ENCODE assay signal across 24 mouse cellular contexts in genomic region chrX:77568013-77568412, GRCm38 (mm10). TPM values are rescaled to one million over a fixed set of nuclear protein-coding genes. Genes with fewer than 3 reads are reported as not detected.
A peak's percentile ranks its signal among the peaks of the same experiment; 100 is the strongest.
DNase-seq lines count a peak whose midpoint lies in the region; ATAC-seq lines count a peak whose summit lies in the region.
"Had no signal": no experiment of that assay in that cellular context is flagged by ENCODE, and none has a peak within 500 bp of the region (broad histone marks: within the 10 kb centered on the region; RNA-seq: fewer than 3 reads in every experiment).

No protein-coding gene starts in this region.

- no peak for ATAC-seq in hindbrain, embryonic 11.5 days (ENCODE audit: low FRiP score)
- ATAC-seq: forebrain, embryonic 14.5 days; forebrain, embryonic 16.5 days; Patski had no signal

- no peak overlapping the region for H3K27ac ChIP-seq in hindbrain, embryonic 11.5 days (ENCODE audit: low read depth, low read length)
- H3K27ac ChIP-seq: embryonic facial prominence, embryonic 13.5 days; embryonic facial prominence, embryonic 15.5 days; forebrain, embryonic 10.5 days; forebrain, embryonic 12.5 days had no signal

- no peak overlapping the region for H3K4me3 ChIP-seq in hindbrain, embryonic 11.5 days (ENCODE audit: low read depth, low read length)
- H3K4me3 ChIP-seq: embryonic facial prominence, embryonic 13.5 days; embryonic facial prominence, embryonic 15.5 days; erythroblast, embryonic 14.5 days; forebrain, embryonic 10.5 days; forebrain, embryonic 12.5 days had no signal

- H3K4me2 ChIP-seq in hindbrain, embryonic 11.5 days (replicated peaks; ENCODE audit: low read depth, low read length), result no peak overlapping the region
- H3K4me2 ChIP-seq: embryonic facial prominence, embryonic 13.5 days; embryonic facial prominence, embryonic 15.5 days; forebrain, embryonic 12.5 days had no signal

- DNase-seq in ES-CJ7 (ENCODE audit: low read depth, low spot score), result peak; percentile 91
- peak; percentile 94 for DNase-seq in R1 (ENCODE audit: low read depth, low spot score)
- DNase-seq in ZHBTc4 (ENCODE audit: low read depth, low spot score), result peak; percentile 88
- DNase-seq in adrenal gland, postnatal 36 days, result no peak
- no peak for DNase-seq in cerebellum, postnatal 14 days
- no peak for DNase-seq in hindbrain, embryonic 11.5 days (ENCODE audit: low spot score)
- DNase-seq: adrenal gland, adult 2 months; adrenal gland, postnatal 10 days; adrenal gland, postnatal 25 days; cerebellum, adult 11 months; cerebellum, adult 18-20 months; cerebellum, adult 9-10 months; cerebellum, postnatal 10 days; cerebellum, postnatal 36 days; embryo, embryonic 11 days had no signal

- H3K9ac ChIP-seq in hindbrain, embryonic 11.5 days (ENCODE audit: low read depth, low read length), result no peak overlapping the region
- H3K9ac ChIP-seq: embryonic facial prominence, embryonic 13.5 days; embryonic facial prominence, embryonic 15.5 days; forebrain, embryonic 12.5 days had no signal

- no peaks in the 10 kb centered on the region for H3K27me3 ChIP-seq in hindbrain, embryonic 11.5 days (ENCODE audit: control insufficient read depth, insufficient read depth, low read length)
- H3K27me3 ChIP-seq: embryonic facial prominence, embryonic 13.5 days; embryonic facial prominence, embryonic 15.5 days; forebrain, embryonic 12.5 days had no signal

- no peaks in the 10 kb centered on the region for H3K36me3 ChIP-seq in hindbrain, embryonic 11.5 days (ENCODE audit: control insufficient read depth, insufficient read depth, low read length)
- H3K36me3 ChIP-seq: embryonic facial prominence, embryonic 13.5 days; embryonic facial prominence, embryonic 15.5 days; forebrain, embryonic 12.5 days had no signal

- H3K9me3 ChIP-seq in hindbrain, embryonic 11.5 days (ENCODE audit: control insufficient read depth, low read length), result no peaks in the 10 kb centered on the region
- H3K9me3 ChIP-seq: embryonic facial prominence, embryonic 13.5 days; embryonic facial prominence, embryonic 15.5 days; forebrain, embryonic 10.5 days; forebrain, embryonic 12.5 days; G1E had no signal

- H3K4me1 ChIP-seq in hindbrain, embryonic 11.5 days (replicated peaks; ENCODE audit: control insufficient read depth, insufficient read depth, low read length), result no peaks in the 10 kb centered on the region
- H3K4me1 ChIP-seq: embryonic facial prominence, embryonic 13.5 days; embryonic facial prominence, embryonic 15.5 days; forebrain, embryonic 12.5 days had no signal

- 21% methylated on average over 2 of the region's 2 CpGs for WGBS in hindbrain, embryonic 11.5 days

RNA-seq across cellular contexts. Expression of gene Tbl1x, which starts 57.2 kb away (rescaled TPM):
- 10 to 100 TPM; 73.9 to 79.9 TPM for total RNA-seq in adrenal gland, postnatal 36 days (2021)
- 73.0 and 74.3 TPM in 2 replicates for polyA plus RNA-seq in hindbrain, embryonic 11.5 days (2014; fragmentation: Nextera tagmentation; extraction: Ambion mirVana)

Comparison
In these comparisons a context has a peak if more than half of its experiments do, and no peak if none do; other contexts are left out.
1. DNase-seq: peak in ES-CJ7 (single experiment), R1 (single experiment) and ZHBTc4 (single experiment); none in adrenal gland, postnatal 36 days (0 of 2), cerebellum, postnatal 14 days (0 of 2) and hindbrain, embryonic 11.5 days (single experiment).